Mouse (Mus musculus) cerebellum, adult 2 months (tissue): ENCODE results near the gene Ttll11.

Experiments used
- CTCF ChIP-seq: fragments of 200-500 bp; IDR thresholded peaks from 2 replicates; pipeline ENCODE4 v1.5.1; 2011; ENCODE audit warnings: low read depth, mild to moderate bottlenecking, control low read depth, low read length, moderate library complexity, borderline replicate concordance; ENCODE audit not compliant: insufficient read depth
- POLR2A ChIP-seq: fragments of 200-500 bp; IDR thresholded peaks from 2 replicates; pipeline ENCODE4 v1.6.1; 2011; ENCODE audit warnings: low read length, control low read depth, borderline replicate concordance; ENCODE audit not compliant: insufficient read depth

DNA sequence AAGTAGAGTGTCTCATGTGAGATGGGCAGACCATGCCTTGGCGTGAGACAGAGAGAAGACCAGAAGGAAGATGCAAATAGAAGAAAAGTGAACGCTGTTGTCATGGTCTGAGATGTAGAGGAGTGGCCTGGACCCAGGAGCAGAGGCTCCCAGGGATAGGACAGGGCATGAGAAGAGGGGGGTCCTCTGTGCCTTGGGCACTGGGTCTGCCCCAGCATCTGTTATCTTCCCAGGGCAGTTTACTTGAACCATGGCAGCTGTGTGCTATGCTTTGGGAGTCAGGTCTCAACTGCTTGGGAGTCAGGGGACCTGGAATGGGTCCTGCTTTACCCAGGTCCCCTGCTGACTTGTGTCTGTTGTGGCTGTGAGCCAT is 167.2 kb downstream of the Ttll11 start:
- TF ChIP-seq CTCF: no peak
- no peak for TF ChIP-seq POLR2A
